Mouse (Mus musculus) central nervous system, embryonic 18 days (tissue): ENCODE measurements around the gene Mmaa. TPM values are rescaled to one million over a fixed set of nuclear protein-coding genes. Genes with fewer than 3 reads are reported as not detected.

ENCODE experiments used
- polyA plus RNA-seq: library from polyadenylated mRNA; depleted of rRNA; stranded (reverse); fragments of >200 nt; gene quantifications from 2 replicates; pipeline ENCODE4 v1.2.3, GENCODE M21; 2012; rRNA removed

The Mmaa gene
- 23.0 and 24.4 TPM in 2 replicates for polyA plus RNA-seq

GRCm38 (mm10) chr8:79294610-79295275 is at the start of gene Mmaa:
Mmaa (minus strand) TSS chr8:79294937.

GRCm38 (mm10) chr8:79248470-79248869 is 46.3 kb downstream of the Mmaa start, which contains the start of gene 1700011L22Rik:
1700011L22Rik (minus strand) TSS chr8:79248570.

Other genes with a start within 250 kb of the Mmaa start
- 0.05 and 0.08 TPM in 2 replicates for gene 1700011L22Rik, start 46.4 kb downstream of the Mmaa start, polyA plus RNA-seq
- 46.0 and 48.8 TPM in 2 replicates for gene Smad1, start 104.6 kb upstream of the Mmaa start, polyA plus RNA-seq